Mouse (Mus musculus) forebrain, embryonic 13.5 days (tissue): ENCODE data around the gene Gpr18. TPM values are rescaled to one million over a fixed set of nuclear protein-coding genes. Genes with fewer than 3 reads are reported as not detected.

ENCODE experiments used
- ATAC-seq: fragments of 200-750 bp; cut with Nextera tagmentation; 2 replicates; pipeline ENCODE4 v1.8.0; 2017
- H3K27ac ChIP-seq: fragments of 300-500 bp; sonication (generic); 2 replicates; pipeline ENCODE4 v1.5.1; 2015; ENCODE audit warnings: inconsistent platforms, mild to moderate bottlenecking, moderate library complexity
- H3K27me3 ChIP-seq: fragments of 300-500 bp; sonication (generic); 2 replicates; pipeline ENCODE4 v1.6.1; 2015; ENCODE audit warnings: mild to moderate bottlenecking, inconsistent platforms
- H3K36me3 ChIP-seq: fragments of 300-500 bp; sonication (generic); 2 replicates; pipeline ENCODE4 v1.6.1; 2015; ENCODE audit warnings: mild to moderate bottlenecking, inconsistent platforms; ENCODE audit not compliant: poor library complexity, severe bottlenecking
- H3K4me1 ChIP-seq: fragments of 300-500 bp; sonication (generic); 2 replicates; pipeline ENCODE4 v1.6.1; 2015; ENCODE audit warnings: inconsistent platforms
- H3K4me2 ChIP-seq: fragments of 300-500 bp; sonication (generic); 2 replicates; pipeline ENCODE4 v1.6.1; 2015; ENCODE audit warnings: inconsistent platforms, mild to moderate bottlenecking, moderate library complexity
- H3K4me3 ChIP-seq: fragments of 300-500 bp; sonication (generic); 2 replicates; pipeline ENCODE4 v1.5.1; 2015; ENCODE audit warnings: mild to moderate bottlenecking, inconsistent platforms
- H3K9ac ChIP-seq: fragments of 300-500 bp; sonication (generic); 2 replicates; pipeline ENCODE4 v1.6.1; 2015; ENCODE audit warnings: mild to moderate bottlenecking, inconsistent platforms
- H3K9me3 ChIP-seq: fragments of 300-500 bp; sonication (generic); replicated peaks from 2 replicates; pipeline ENCODE4 v1.6.1; 2016; ENCODE audit warnings: inconsistent platforms
- WGBS: fragments of 180-500 bp; shearing (Covaris S2); methylation state at CpG from one replicate; pipeline ENCODE4 v1.1.7; 2015; 5-methylcytosine and 5-hydroxymethylcytosine counted together
- polyA plus RNA-seq: library from polyadenylated mRNA; unstranded; fragments of >200 nt; fragmentation: Nextera tagmentation; extraction: Ambion mirVana; gene quantifications from 2 replicates; pipeline ENCODE4 v1.2.1, GENCODE M21; 2015

Gene Gpr18
- polyA plus RNA-seq, 1 experiment from 2014 or later, result 0.14 TPM

- Histone ChIP-seq H3K4me1 (no peaks in the 10 kb centered on the region), H3K27ac (no peak overlapping the region), H3K36me3 (peaks cover 34% of the 10 kb centered on the region), H3K4me2 (no peak overlapping the region), H3K4me3 (no peak overlapping the region), H3K9me3 (no peaks in the 10 kb centered on the region), H3K27me3 (no peaks in the 10 kb centered on the region), H3K9ac (no peak overlapping the region)
- ATAC-seq, result no peak
- 94% methylated on average over 6 of the region's 6 CpGs for WGBS
Measured at GRCm38 (mm10) chr14:121916311-121917094, 922 bp upstream of the Gpr18 start.

GRCm38 (mm10) chr14:121915143-121915542 is 438 bp downstream of the Gpr18 start:
- peaks cover 43% of the 10 kb centered on the region for H3K36me3 ChIP-seq
- H3K27me3 ChIP-seq, result no peaks in the 10 kb centered on the region
- no peak overlapping the region for H3K27ac ChIP-seq
- H3K4me3 ChIP-seq, result no peak overlapping the region
- H3K9ac ChIP-seq, result no peak overlapping the region
- no peak overlapping the region for H3K4me2 ChIP-seq
- no peaks in the 10 kb centered on the region for H3K4me1 ChIP-seq
- ATAC-seq, result no peak
- WGBS, result 91% methylated on average over 5 of the region's 5 CpGs
- H3K9me3 ChIP-seq, result no peaks in the 10 kb centered on the region

GRCm38 (mm10) chr14:121912501-121912900 is 3.1 kb downstream of the Gpr18 start:
- ATAC-seq, result no peak
- Histone ChIP-seq H3K27me3 (no peaks in the 10 kb centered on the region), H3K27ac (no peak overlapping the region), H3K36me3 (peaks cover 54% of the 10 kb centered on the region), H3K4me2 (no peak overlapping the region), H3K9me3 (no peaks in the 10 kb centered on the region), H3K9ac (no peak overlapping the region), H3K4me1 (no peaks in the 10 kb centered on the region), H3K4me3 (no peak overlapping the region)
- 97% methylated on average over 7 of the region's 7 CpGs for WGBS

GRCm38 (mm10) chr14:121909868-121910267 is 5.7 kb downstream of the Gpr18 start:
- H3K4me1 ChIP-seq, result no peaks in the 10 kb centered on the region
- peaks cover 64% of the 10 kb centered on the region for H3K36me3 ChIP-seq
- no peak overlapping the region for H3K9ac ChIP-seq
- no peak overlapping the region for H3K27ac ChIP-seq
- no peaks in the 10 kb centered on the region for H3K9me3 ChIP-seq
- H3K27me3 ChIP-seq, result no peaks in the 10 kb centered on the region
- whole genome bisulfite sequencing, result 95% methylated on average over 6 of the region's 6 CpGs
- no peak for ATAC-seq
- H3K4me3 ChIP-seq, result no peak overlapping the region
- no peak overlapping the region for H3K4me2 ChIP-seq

- Histone ChIP-seq H3K27ac (no peak overlapping the region), H3K4me3 (no peak overlapping the region), H3K4me2 (no peak overlapping the region), H3K27me3 (no peaks in the 10 kb centered on the region), H3K4me1 (no peaks in the 10 kb centered on the region), H3K36me3 (peaks cover 59% of the 10 kb centered on the region), H3K9ac (no peak overlapping the region), H3K9me3 (no peaks in the 10 kb centered on the region)
- ATAC-seq, result no peak
- WGBS, result 93% methylated on average over 11 of the region's 11 CpGs
Measured at GRCm38 (mm10) chr14:121906992-121907681, 8.4 kb downstream of the Gpr18 start.

GRCm38 (mm10) chr14:121906341-121906991 is 9.1 kb downstream of the Gpr18 start:
- Histone ChIP-seq H3K36me3 (peaks cover 52% of the 10 kb centered on the region), H3K4me2 (no peak overlapping the region), H3K4me1 (no peaks in the 10 kb centered on the region), H3K9me3 (no peaks in the 10 kb centered on the region), H3K27me3 (no peaks in the 10 kb centered on the region), H3K9ac (no peak overlapping the region), H3K4me3 (no peak overlapping the region), H3K27ac (no peak overlapping the region)
- WGBS, result 88% methylated on average over 8 of the region's 8 CpGs
- ATAC-seq, result no peak

GRCm38 (mm10) chr14:121904754-121905153 is 10.8 kb downstream of the Gpr18 start:
- no peak overlapping the region for H3K4me2 ChIP-seq
- no peaks in the 10 kb centered on the region for H3K9me3 ChIP-seq
- H3K4me1 ChIP-seq, result no peaks in the 10 kb centered on the region
- no peak overlapping the region for H3K27ac ChIP-seq
- H3K9ac ChIP-seq, result no peak overlapping the region
- no peak for ATAC-seq
- 78% methylated on average over 3 of the region's 3 CpGs for WGBS
- no peaks in the 10 kb centered on the region for H3K27me3 ChIP-seq
- peaks cover 40% of the 10 kb centered on the region for H3K36me3 ChIP-seq
- no peak overlapping the region for H3K4me3 ChIP-seq

GRCm38 (mm10) chr14:121903381-121903876 is 12.2 kb downstream of the Gpr18 start:
- H3K36me3 ChIP-seq, result peaks cover 30% of the 10 kb centered on the region
- H3K9ac ChIP-seq, result no peak overlapping the region
- H3K4me2 ChIP-seq, result no peak overlapping the region
- H3K27me3 ChIP-seq, result no peaks in the 10 kb centered on the region
- H3K27ac ChIP-seq, result no peak overlapping the region
- H3K4me1 ChIP-seq, result no peaks in the 10 kb centered on the region
- ATAC-seq, result no peak
- H3K9me3 ChIP-seq, result no peaks in the 10 kb centered on the region
- no peak overlapping the region for H3K4me3 ChIP-seq
- 96% methylated on average over 7 of the region's 7 CpGs for WGBS

GRCm38 (mm10) chr14:121901511-121901910 is 14.1 kb downstream of the Gpr18 start:
- Histone ChIP-seq H3K4me3 (no peak overlapping the region), H3K9me3 (no peaks in the 10 kb centered on the region), H3K4me2 (no peak overlapping the region), H3K27me3 (no peaks in the 10 kb centered on the region), H3K27ac (no peak overlapping the region), H3K4me1 (no peaks in the 10 kb centered on the region), H3K36me3 (peaks cover 15% of the 10 kb centered on the region), H3K9ac (no peak overlapping the region)
- WGBS, result 93% methylated on average over 6 of the region's 6 CpGs
- ATAC-seq, result no peak

- Histone ChIP-seq H3K9ac (no peak overlapping the region), H3K9me3 (no peaks in the 10 kb centered on the region), H3K27me3 (no peaks in the 10 kb centered on the region), H3K27ac (no peak overlapping the region), H3K4me1 (0 out of 2 replicates have a peak, but pooled peaks cover 4% of the 10 kb centered on the region), H3K4me3 (no peak overlapping the region), H3K4me2 (no peak overlapping the region), H3K36me3 (no peaks in the 10 kb centered on the region)
- ATAC-seq, result no peak
- WGBS, result 88% methylated on average over 3 of the region's 3 CpGs
Measured at GRCm38 (mm10) chr14:121899071-121899470, 16.5 kb downstream of the Gpr18 start.

GRCm38 (mm10) chr14:121898509-121898908 is 17.1 kb downstream of the Gpr18 start:
- no peaks in the 10 kb centered on the region for H3K36me3 ChIP-seq
- ATAC-seq, result no peak
- 93% methylated on average over 11 of the region's 11 CpGs for WGBS

GRCm38 (mm10) chr14:121897773-121898172 is 17.8 kb downstream of the Gpr18 start:
- Histone ChIP-seq H3K36me3 (no peaks in the 10 kb centered on the region), H3K4me3 (no peak overlapping the region), H3K4me1 (0 out of 2 replicates have a peak, but pooled peaks cover 4% of the 10 kb centered on the region), H3K9ac (no peak overlapping the region), H3K4me2 (no peak overlapping the region), H3K9me3 (no peaks in the 10 kb centered on the region), H3K27ac (no peak overlapping the region), H3K27me3 (no peaks in the 10 kb centered on the region)
- no peak for ATAC-seq
- WGBS, result 84% methylated on average over 2 of the region's 2 CpGs

More at GRCm38 (mm10) chr14:121898509-121898908, 17.1 kb downstream of the Gpr18 start:
- H3K4me1 ChIP-seq, result 0 out of 2 replicates have a peak, but pooled peaks cover 4% of the 10 kb centered on the region
- no peaks in the 10 kb centered on the region for H3K9me3 ChIP-seq
- H3K4me3 ChIP-seq, result no peak overlapping the region
- H3K27ac ChIP-seq, result no peak overlapping the region
- H3K27me3 ChIP-seq, result no peaks in the 10 kb centered on the region
- no peak overlapping the region for H3K9ac ChIP-seq
- no peak overlapping the region for H3K4me2 ChIP-seq
